Mouse (Mus musculus): ENCODE results near the gene Tmem242. TPM values are rescaled to one million over a fixed set of nuclear protein-coding genes. Genes with fewer than 3 reads are reported as not detected.

The Tmem242 gene
- total RNA-seq, 1 experiment from 2014 or later = 13.5 TPM

GRCm38 (mm10) chr17:5419771-5420518 lies 20.1 kb downstream of the Tmem242 start:
- ATAC-seq (ENCODE audit: extremely low read depth, insufficient number of reproducible peaks, low FRiP score, poor library complexity, severe bottlenecking) = no peak

GRCm38 (mm10) chr17:5419056-5419455 lies 21.0 kb downstream of the Tmem242 start:
- no peak for ATAC-seq (ENCODE audit: extremely low read depth, insufficient number of reproducible peaks, low FRiP score, poor library complexity, severe bottlenecking)

DNA sequence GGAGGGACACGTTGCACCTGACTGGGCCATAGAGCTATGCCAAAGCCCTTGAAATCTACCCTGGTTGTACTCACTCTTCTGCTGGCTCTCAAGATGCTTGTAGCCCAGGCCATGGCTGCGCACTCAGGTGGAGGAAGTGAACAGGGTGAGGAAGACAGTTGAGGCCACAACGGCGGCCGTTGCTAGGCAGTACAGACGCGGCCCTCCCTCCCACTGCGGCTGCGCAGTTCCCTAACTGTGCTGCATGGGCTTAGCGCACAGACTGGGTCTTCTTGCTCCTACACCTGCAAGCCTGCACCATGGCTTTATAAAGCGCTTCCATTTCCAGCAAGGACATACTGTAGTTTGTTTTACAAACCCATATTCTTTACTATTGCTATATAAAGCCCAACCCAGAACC lies 21.5 kb downstream of the Tmem242 start, which contains the start of gene Ldhal6b:
Gene Ldhal6b, minus strand, starts transcription at position 223 of the 400 bp plus-strand sequence.
- ATAC-seq (ENCODE audit: extremely low read depth, insufficient number of reproducible peaks, low FRiP score, poor library complexity, severe bottlenecking) = no peak

DNA sequence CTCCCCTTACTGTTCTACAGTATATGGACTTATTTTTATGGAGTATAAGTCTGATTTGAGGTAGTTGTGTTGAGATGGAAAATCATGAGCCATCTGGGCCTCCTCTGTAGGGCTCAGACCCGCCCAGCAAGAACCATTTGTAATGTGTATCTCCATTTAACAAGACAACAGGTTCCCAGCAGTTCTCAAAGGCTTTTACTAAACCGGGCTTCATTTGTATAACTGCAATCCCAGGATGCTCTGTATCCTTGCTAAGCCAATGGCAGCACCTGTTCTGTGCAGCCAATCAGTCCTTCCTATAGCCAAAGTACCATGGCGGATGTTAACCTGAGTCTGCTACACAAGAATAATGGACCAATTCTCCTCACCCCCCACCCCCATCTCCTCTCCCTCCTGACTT lies 23.5 kb downstream of the Tmem242 start:
- no peak for ATAC-seq (ENCODE audit: extremely low read depth, insufficient number of reproducible peaks, low FRiP score, poor library complexity, severe bottlenecking)

GRCm38 (mm10) chr17:5414041-5414440 lies 26.0 kb downstream of the Tmem242 start:
- no peak for ATAC-seq (ENCODE audit: extremely low read depth, insufficient number of reproducible peaks, low FRiP score, poor library complexity, severe bottlenecking)

GRCm38 (mm10) chr17:5413350-5413749 lies 26.7 kb downstream of the Tmem242 start:
- ATAC-seq (ENCODE audit: extremely low read depth, insufficient number of reproducible peaks, low FRiP score, poor library complexity, severe bottlenecking) = no peak

DNA sequence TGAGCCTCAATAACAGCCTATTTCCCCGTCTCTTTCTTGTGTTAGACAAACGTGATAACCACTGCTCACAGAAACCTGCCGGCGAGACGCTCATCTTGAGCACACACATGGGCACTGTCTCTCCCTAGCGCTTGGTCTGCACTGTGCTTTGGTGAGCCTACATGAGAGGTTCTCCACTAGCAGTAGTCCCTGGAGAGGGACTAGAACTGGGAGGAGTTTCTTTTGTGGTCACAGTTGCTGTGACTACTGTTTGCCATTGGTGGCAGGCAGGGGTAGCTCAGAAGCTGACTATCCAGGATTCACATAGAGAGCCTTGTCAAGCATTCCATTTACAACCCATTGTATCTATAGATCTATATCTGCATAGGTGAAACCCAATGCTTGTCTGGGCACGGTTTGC lies 27.3 kb downstream of the Tmem242 start:
- ATAC-seq (ENCODE audit: extremely low read depth, insufficient number of reproducible peaks, low FRiP score, poor library complexity, severe bottlenecking) = no peak

DNA sequence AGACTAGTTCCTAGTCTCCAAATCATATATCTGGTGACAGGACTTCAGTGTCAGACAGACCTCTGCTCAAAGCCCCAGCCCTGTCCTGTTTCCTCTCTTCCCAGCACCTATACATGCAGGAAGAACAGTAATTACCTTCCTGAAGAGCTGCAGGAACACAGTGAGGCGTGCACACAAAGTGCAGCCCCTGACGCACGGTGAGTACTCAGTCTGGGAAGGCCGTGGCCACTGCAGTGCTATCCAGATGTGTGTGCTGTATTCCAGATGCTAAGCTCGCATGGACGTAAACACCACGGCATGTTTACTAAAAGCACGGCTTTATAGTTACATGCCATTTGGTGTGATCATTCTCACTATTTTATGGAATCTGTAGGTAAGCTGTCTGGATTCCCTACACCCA lies 27.8 kb downstream of the Tmem242 start:
- no peak for ATAC-seq (ENCODE audit: extremely low read depth, insufficient number of reproducible peaks, low FRiP score, poor library complexity, severe bottlenecking)

DNA sequence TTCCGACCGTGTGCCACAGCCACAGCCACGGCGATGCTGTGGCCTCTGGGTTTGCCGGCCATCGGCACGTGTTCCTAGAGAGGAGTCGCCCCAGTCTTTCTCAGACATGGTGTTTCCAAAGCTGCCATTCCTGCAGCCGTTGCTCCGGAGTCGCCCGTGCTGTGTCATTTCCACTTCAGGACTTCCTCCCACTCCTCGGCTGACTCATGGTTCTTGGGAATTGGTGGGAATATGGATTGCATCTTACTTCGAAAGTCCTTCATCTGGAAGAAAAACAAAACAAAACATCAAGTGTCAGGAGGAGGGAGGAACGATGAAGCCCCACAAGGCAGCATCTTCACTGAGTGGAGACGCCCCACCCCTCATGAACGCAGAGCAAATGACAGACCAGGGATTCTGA lies 28.9 kb downstream of the Tmem242 start:
- no peak for ATAC-seq (ENCODE audit: extremely low read depth, insufficient number of reproducible peaks, low FRiP score, poor library complexity, severe bottlenecking)

- no peak for ATAC-seq (ENCODE audit: extremely low read depth, insufficient number of reproducible peaks, low FRiP score, poor library complexity, severe bottlenecking)
Measured at GRCm38 (mm10) chr17:5410336-5410735, 29.7 kb downstream of the Tmem242 start.

- ATAC-seq (ENCODE audit: extremely low read depth, insufficient number of reproducible peaks, low FRiP score, poor library complexity, severe bottlenecking) = no peak
Measured at GRCm38 (mm10) chr17:5407030-5407429, 33.0 kb downstream of the Tmem242 start.

DNA sequence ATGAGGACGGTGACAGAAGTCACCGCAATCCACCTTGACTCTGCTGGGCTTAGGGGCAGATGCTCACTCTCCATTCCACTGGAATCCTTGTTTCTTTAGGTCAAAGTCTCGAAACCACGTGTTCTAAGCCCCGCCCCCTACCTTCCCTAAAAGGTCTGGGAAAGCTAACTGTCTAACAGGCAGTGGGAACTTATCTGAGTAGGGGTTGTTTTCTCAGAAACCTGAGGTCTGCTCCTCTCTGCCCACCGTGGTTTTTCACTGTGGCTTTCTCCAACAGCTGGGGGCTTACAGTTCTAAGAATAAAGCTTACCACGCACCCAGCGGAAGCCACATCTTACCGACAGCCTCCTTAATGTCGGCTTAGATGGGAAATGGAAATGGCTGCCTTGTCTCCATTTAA lies 33.5 kb downstream of the Tmem242 start:
- ATAC-seq (ENCODE audit: extremely low read depth, insufficient number of reproducible peaks, low FRiP score, poor library complexity, severe bottlenecking) = no peak

- no peak for ATAC-seq (ENCODE audit: extremely low read depth, insufficient number of reproducible peaks, low FRiP score, poor library complexity, severe bottlenecking)
Measured at GRCm38 (mm10) chr17:5403885-5404284, 36.2 kb downstream of the Tmem242 start.

DNA sequence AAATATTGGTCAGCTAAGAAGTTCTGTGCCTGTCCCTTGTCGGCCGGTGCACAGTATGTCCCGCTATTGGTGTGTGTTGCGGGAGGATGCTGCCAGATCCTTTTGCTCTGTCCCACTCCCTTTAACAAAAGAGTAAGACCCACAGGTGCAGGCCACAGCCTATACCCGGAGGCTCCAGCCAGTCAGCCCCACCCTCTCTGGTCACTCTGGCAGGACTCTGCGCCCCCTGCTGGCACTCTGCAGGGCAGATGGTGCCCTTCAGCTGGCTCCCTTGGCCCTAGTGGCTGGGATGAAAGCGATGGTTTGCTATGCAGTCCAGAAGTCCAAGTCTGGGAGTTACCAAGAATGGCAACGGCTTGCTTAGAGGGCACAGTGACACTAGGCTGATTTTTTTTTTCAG lies 37.4 kb downstream of the Tmem242 start:
- peak; percentile 61; the same call in 1 of the 2 replicates for ATAC-seq (ENCODE audit: extremely low read depth, insufficient number of reproducible peaks, low FRiP score, poor library complexity, severe bottlenecking)

DNA sequence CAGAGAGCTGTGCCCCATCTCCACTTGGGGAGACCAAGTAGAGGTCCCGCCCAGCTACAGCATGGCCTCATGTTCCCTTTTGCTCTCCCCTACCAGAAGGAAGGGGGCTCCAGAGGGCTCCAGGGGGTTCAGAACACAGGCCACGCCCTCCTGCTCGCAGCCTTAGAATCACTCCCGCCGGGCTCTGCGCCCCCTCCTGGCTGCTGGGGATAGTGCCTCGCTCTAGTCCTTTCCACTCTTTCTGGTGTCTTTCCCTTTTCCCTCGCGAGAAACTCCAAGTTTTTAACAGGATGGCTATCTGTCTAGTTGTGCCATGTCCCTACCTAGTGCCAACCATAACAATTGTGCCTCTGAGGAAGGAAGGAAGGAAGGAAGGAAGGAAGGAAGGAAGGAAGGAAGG lies 38.0 kb downstream of the Tmem242 start:
- ATAC-seq (ENCODE audit: extremely low read depth, insufficient number of reproducible peaks, low FRiP score, poor library complexity, severe bottlenecking) = peak; percentile 53

DNA sequence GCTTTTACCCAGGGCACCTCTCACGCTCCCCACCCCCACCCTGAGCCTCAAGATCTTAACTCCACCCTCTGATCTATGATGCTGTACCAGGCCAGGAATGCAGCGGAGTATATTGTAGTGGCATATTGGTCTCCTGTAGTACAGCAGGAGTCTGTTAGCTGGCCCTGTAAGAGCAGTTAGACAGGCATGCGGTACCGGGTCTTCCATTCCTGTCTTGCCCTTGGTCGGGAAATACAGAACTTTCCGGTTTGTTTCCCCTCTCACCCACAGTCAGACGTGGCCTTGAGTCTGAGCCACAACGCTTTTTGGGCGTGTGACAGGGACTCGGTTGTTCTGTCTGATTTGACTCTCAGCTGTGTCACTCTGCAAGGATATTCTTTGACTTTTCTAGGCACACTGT lies 38.8 kb downstream of the Tmem242 start:
- no peak for ATAC-seq (ENCODE audit: extremely low read depth, insufficient number of reproducible peaks, low FRiP score, poor library complexity, severe bottlenecking)

DNA sequence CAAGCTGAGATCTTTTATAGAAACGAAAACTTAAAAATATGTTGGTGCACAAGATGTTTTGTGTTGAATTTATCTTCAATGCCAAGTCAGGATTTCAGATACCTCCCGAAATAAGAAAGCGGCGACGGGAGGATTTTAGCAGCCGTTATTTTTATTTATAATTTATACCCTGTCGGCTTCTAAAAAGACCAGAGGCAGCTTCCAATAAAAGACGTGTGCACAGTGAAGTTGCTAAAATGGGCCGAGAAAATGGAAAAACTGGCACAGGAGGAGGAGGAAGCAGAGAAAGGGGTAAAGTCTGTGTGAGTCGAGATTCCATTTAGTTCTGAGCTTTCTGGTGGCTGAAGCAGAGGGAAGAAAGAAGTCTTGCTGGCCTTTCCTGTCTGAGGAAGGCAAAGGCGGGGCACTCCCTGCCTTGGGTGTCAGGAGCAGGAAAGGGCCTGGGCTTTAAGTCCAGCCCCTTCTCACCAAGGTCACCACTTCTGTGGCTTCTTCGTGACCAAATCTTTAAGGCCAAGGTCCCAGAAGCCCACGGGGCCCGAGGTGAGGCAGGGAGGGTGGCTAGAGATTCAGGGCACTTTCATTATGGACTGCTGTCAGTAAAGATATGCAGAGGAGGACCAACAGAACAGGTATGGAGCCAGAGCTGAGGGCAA lies 39.5 kb downstream of the Tmem242 start:
- no peak for ATAC-seq (ENCODE audit: extremely low read depth, insufficient number of reproducible peaks, low FRiP score, poor library complexity, severe bottlenecking)

GRCm38 (mm10) chr17:5397148-5398007 lies 42.7 kb downstream of the Tmem242 start:
- peak; percentile 70 for ATAC-seq (ENCODE audit: extremely low read depth, insufficient number of reproducible peaks, low FRiP score, poor library complexity, severe bottlenecking)

DNA sequence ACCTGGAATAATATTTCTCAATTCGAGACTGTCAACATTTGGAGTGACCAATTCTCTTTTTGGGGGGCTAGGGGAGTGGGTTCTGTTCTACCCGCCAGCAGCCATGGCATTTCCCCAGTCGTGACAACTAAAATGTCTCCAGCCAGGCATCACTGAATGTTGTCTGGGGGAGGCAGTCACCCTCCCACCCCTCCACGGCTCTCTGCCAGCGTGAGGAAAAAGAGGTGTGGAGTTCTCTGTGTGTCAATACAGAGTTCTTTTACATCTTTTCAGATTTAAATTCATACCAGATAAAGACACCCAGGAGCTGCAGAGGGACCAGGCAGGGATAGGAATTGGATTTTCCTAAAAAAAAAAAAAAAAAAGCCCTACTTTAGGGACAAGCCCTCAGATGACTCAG lies 43.8 kb downstream of the Tmem242 start:
- ATAC-seq (ENCODE audit: extremely low read depth, insufficient number of reproducible peaks, low FRiP score, poor library complexity, severe bottlenecking) = no peak

All from neutrophil, adult 5-6 weeks (primary cell).